Mouse (Mus musculus) embryonic stem cell, embryonic (primary cell): ENCODE data around the gene Rgs12.

Source experiments
- CTCF ChIA-PET, 4 experiments: fragments of 300-600 bp in 2 of 4; fragments of 350-600 bp in 2 of 4; sonication (Branson Sonifier 250); formaldehyde crosslinking; loops; one replicate each; lab custom pipeline; 2022; ENCODE audit warnings: inconsistent platforms in 2 of 4; lab: Charles Lee
- POLR2A ChIA-PET, 4 experiments: fragments of 300-600 bp in 2 of 4; fragments of 350-600 bp in 2 of 4; sonication (Branson Sonifier 250); formaldehyde crosslinking; loops; one replicate each; lab custom pipeline; 2022; ENCODE audit warnings: antibody characterized with exemption in 4 of 4, inconsistent platforms in 1 of 4; lab: Charles Lee

Rgs12 gene

GRCm38 (mm10) chr5:34956151-34956550 is 6.9 kb downstream of the Rgs12 start:
- ChIA-PET POLR2A (no interaction called here), CTCF (interaction anchor here in 2 of 4 experiments (0.5 to 1.3 kb wide), 2 partner anchors 12 to 29 kb away, joined by 4 to 7 read pairs; no protein-coding TSS in a partner anchor)

- POLR2A ChIA-PET: interaction anchor here in 3 of 4 experiments (0.5 to 1.3 kb wide), 4 partner anchors 8 to 148 kb away, joined by 3 to 5 read pairs (median 4); partner anchors contain the start of gene Rgs12 (in 1 of the 3)
- CTCF ChIA-PET: interaction anchor here in 1 of 4 experiments (1.3 kb wide), 1 partner anchor 28 kb away, joined by 4 read pairs; no protein-coding TSS in a partner anchor
These were observed 7.8 kb downstream of the Rgs12 start for GRCm38 (mm10) chr5:34957015-34957414.

- POLR2A ChIA-PET: interaction anchor here in 3 of 4 experiments (0.6 to 1.9 kb wide), 7 partner anchors 10 to 31 kb away, joined by 3 to 9 read pairs (median 3); partner anchors contain the start of gene Rgs12 (in 2 of the 3)
- CTCF ChIA-PET: interaction anchor here in 1 of 4 experiments (1.0 kb wide), 1 partner anchor 26 kb away, joined by 3 read pairs; no protein-coding TSS in a partner anchor
These were observed 10.8 kb downstream of the Rgs12 start for GRCm38 (mm10) chr5:34960021-34960420.

GRCm38 (mm10) chr5:34965531-34965930 is 16.3 kb downstream of the Rgs12 start:
- ChIA-PET CTCF (interaction anchor here in 1 of 4 experiments (1.0 kb wide), 1 partner anchor 11 kb away, joined by 6 read pairs; no protein-coding TSS in a partner anchor), POLR2A (interaction anchor here in 2 of 4 experiments (1.2 to 1.8 kb wide), 2 partner anchors 14 to 17 kb away, joined by 3 to 7 read pairs; partner anchors contain the start of gene Rgs12 (in 1 of the 2))

GRCm38 (mm10) chr5:34968386-34968785 is 19.1 kb downstream of the Rgs12 start:
- CTCF ChIA-PET: interaction anchor here in 3 of 4 experiments (0.6 to 0.7 kb wide), 5 partner anchors 12 to 581 kb away, joined by 3 to 9 read pairs (median 3); no protein-coding TSS in a partner anchor
- POLR2A ChIA-PET: interaction anchor here in 1 of 4 experiments (1.0 kb wide), 1 partner anchor 20 kb away, joined by 3 read pairs; the partner anchor contains the start of gene Rgs12

GRCm38 (mm10) chr5:34972471-34972870 is 23.2 kb downstream of the Rgs12 start:
- ChIA-PET CTCF (interaction anchor here in 1 of 4 experiments (1.3 kb wide), 1 partner anchor 13 kb away, joined by 3 read pairs; no protein-coding TSS in a partner anchor), POLR2A (interaction anchor here in 2 of 4 experiments (0.5 to 1.3 kb wide), 4 partner anchors 9 to 422 kb away, joined by 3 to 5 read pairs (median 4); partner anchors contain the start of gene Rgs12 (in 1 of the 2))

- ChIA-PET CTCF (interaction anchor here in 2 of 4 experiments (1.2 to 1.3 kb wide), 2 partner anchors 12 kb away, joined by 3 to 4 read pairs; no protein-coding TSS in a partner anchor), POLR2A (interaction anchor here in 2 of 4 experiments (0.6 to 1.5 kb wide), 3 partner anchors 13 to 80 kb away, joined by 3 to 7 read pairs (median 3); partner anchors contain the start of gene Rgs12 (in 1 of the 2))
These were observed 24.5 kb downstream of the Rgs12 start for GRCm38 (mm10) chr5:34973560-34974317.

- CTCF ChIA-PET: interaction anchor here in 1 of 4 experiments (1.2 kb wide), 1 partner anchor 11 kb away, joined by 4 read pairs; no protein-coding TSS in a partner anchor
These were observed 25.7 kb downstream of the Rgs12 start for GRCm38 (mm10) chr5:34974773-34975443.

GRCm38 (mm10) chr5:34976540-34977292 is 27.5 kb downstream of the Rgs12 start:
- ChIA-PET POLR2A (interaction anchor here in 3 of 4 experiments (0.6 to 0.9 kb wide), 3 partner anchors 27 to 640 kb away, joined by 3 read pairs; partner anchors contain the start of gene Rgs12 (in 2 of the 3)), CTCF (interaction anchor here in 3 of 4 experiments (0.6 to 2.0 kb wide), 4 partner anchors 8 to 1114 kb away, joined by 3 to 6 read pairs (median 4); no protein-coding TSS in a partner anchor)

More at GRCm38 (mm10) chr5:34974773-34975443, 25.7 kb downstream of the Rgs12 start:
- POLR2A ChIA-PET: interaction anchor here in 1 of 4 experiments (0.7 to 1.5 kb wide), 3 partner anchors 14 to 26 kb away, joined by 3 read pairs; partner anchors contain the start of gene Rgs12

GRCm38 (mm10) chr5:34980099-34980498 is 30.9 kb downstream of the Rgs12 start:
- ChIA-PET POLR2A (interaction anchor here in 2 of 4 experiments (0.9 to 2.2 kb wide), 4 partner anchors 8 to 31 kb away, joined by 3 to 7 read pairs (median 4); partner anchors contain the start of gene Rgs12 (in 2 of the 2)), CTCF (interaction anchor here in 1 of 4 experiments (0.8 kb wide), 1 partner anchor 369 kb away, joined by 3 read pairs; no protein-coding TSS in a partner anchor)

GRCm38 (mm10) chr5:34981734-34982133 is 32.5 kb downstream of the Rgs12 start:
- CTCF ChIA-PET: interaction anchor here in 2 of 4 experiments (0.6 kb wide), 2 partner anchors 77 to 194 kb away, joined by 8 read pairs; no protein-coding TSS in a partner anchor
- POLR2A ChIA-PET: interaction anchor here in 3 of 4 experiments (0.7 to 1.8 kb wide), 7 partner anchors 9 to 81 kb away, joined by 3 to 9 read pairs (median 3); partner anchors contain the start of gene Rgs12 (in 3 of the 3)

GRCm38 (mm10) chr5:34984933-34985332 is 35.7 kb downstream of the Rgs12 start:
- CTCF ChIA-PET: interaction anchor here in 3 of 4 experiments (1.1 to 1.5 kb wide), 6 partner anchors 8 to 69 kb away, joined by 3 to 4 read pairs (median 4); no protein-coding TSS in a partner anchor
- POLR2A ChIA-PET: interaction anchor here in 1 of 4 experiments (2.4 kb wide), 1 partner anchor 14 kb away, joined by 5 read pairs; no protein-coding TSS in a partner anchor

GRCm38 (mm10) chr5:34985867-34986266 is 36.6 kb downstream of the Rgs12 start:
- ChIA-PET CTCF (interaction anchor here (0.5 to 1.6 kb wide), 18 partner anchors 9 to 376 kb away, joined by 3 to 6 read pairs (median 4); partner anchors contain the start of genes Hgfac (in 1 of the 4) and Rgs12 (in 1 of the 4)), POLR2A (interaction anchor here in 1 of 4 experiments (2.4 kb wide), 1 partner anchor 13 kb away, joined by 5 read pairs; no protein-coding TSS in a partner anchor)

- ChIA-PET POLR2A (interaction anchor here in 1 of 4 experiments (0.5 to 2.5 kb wide), 2 partner anchors 9 to 1337 kb away, joined by 4 to 7 read pairs; no protein-coding TSS in a partner anchor), CTCF (no interaction called here)
These were observed 38.2 kb downstream of the Rgs12 start for GRCm38 (mm10) chr5:34987396-34987795.

- CTCF ChIA-PET: interaction anchor here in 1 of 4 experiments (1.9 to 2.4 kb wide), 2 partner anchors 39 to 52 kb away, joined by 7 read pairs; partner anchors contain the start of genes Hgfac and Rgs12
- POLR2A ChIA-PET: interaction anchor here in 2 of 4 experiments (1.3 to 2.5 kb wide), 6 partner anchors 10 to 115 kb away, joined by 4 to 7 read pairs (median 5); partner anchors contain the start of gene Rgs12 (in 1 of the 2)
These were observed 39.4 kb downstream of the Rgs12 start for GRCm38 (mm10) chr5:34988690-34989089.

GRCm38 (mm10) chr5:34989321-34989772 is 40.1 kb downstream of the Rgs12 start:
- ChIA-PET POLR2A (interaction anchor here (0.5 to 2.5 kb wide), 11 partner anchors 9 to 805 kb away, joined by 3 to 7 read pairs (median 4); partner anchors contain the start of genes Htt (in 1 of the 4), Lrpap1 (in 1 of the 4) and Rgs12 (in 1 of the 4)), CTCF (interaction anchor here in 1 of 4 experiments (1.9 to 2.4 kb wide), 2 partner anchors 40 to 52 kb away, joined by 7 read pairs; partner anchors contain the start of genes Hgfac and Rgs12)
